Mouse (Mus musculus) olfactory bulb, adult 2 months (tissue): ENCODE measurements around the gene Ly6g5c.

Experiments used
- CTCF ChIP-seq: fragments of 200-500 bp; IDR thresholded peaks from 2 replicates; pipeline ENCODE4 v1.5.1; 2012; ENCODE audit warnings: low read depth, mild to moderate bottlenecking, low read length, moderate library complexity; ENCODE audit not compliant: insufficient read depth
- POLR2A ChIP-seq: fragments of 200-500 bp; IDR thresholded peaks from 2 replicates; pipeline ENCODE4 v1.6.1; 2012; ENCODE audit warnings: mild to moderate bottlenecking, low read depth, low read length, moderate library complexity; ENCODE audit not compliant: insufficient read depth

DNA sequence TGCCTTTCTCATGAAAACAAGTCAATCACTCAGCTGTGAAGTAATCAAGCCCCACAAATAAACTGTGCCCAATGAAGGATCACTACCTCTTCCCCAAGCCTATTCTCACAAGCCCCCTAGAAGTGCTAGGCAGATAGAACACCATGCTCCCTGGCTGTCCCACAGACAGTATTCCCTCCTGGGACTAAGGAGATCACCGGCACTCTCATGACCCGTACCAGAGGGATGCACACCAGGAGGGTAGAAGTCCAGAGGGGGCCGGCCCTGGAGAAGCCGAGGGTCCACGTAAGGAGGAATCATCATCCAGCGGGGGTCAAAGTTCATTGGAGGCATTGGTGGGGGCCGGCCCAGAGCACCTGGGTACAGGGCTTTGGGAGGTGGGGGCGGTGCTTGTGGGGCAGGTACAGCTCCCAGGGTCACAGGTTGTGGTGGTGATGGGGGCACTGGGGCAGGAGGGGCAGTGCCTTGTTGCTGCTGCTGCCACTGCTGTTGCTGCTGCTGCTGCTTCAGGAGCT is 49.6 kb downstream of the Ly6g5c start:
- TF ChIP-seq POLR2A: no peak
- TF ChIP-seq CTCF: no peak
